Mouse (Mus musculus): Measurements from ENCODE around the gene Elof1. TPM values are rescaled to one million over a fixed set of nuclear protein-coding genes. Genes with fewer than 3 reads are reported as not detected.
A peak's percentile ranks its signal among the peaks of the same experiment; 100 is the strongest.

The Elof1 gene
- polyA plus RNA-seq, 1 experiment from 2014 or later: 99.4 TPM

DNA sequence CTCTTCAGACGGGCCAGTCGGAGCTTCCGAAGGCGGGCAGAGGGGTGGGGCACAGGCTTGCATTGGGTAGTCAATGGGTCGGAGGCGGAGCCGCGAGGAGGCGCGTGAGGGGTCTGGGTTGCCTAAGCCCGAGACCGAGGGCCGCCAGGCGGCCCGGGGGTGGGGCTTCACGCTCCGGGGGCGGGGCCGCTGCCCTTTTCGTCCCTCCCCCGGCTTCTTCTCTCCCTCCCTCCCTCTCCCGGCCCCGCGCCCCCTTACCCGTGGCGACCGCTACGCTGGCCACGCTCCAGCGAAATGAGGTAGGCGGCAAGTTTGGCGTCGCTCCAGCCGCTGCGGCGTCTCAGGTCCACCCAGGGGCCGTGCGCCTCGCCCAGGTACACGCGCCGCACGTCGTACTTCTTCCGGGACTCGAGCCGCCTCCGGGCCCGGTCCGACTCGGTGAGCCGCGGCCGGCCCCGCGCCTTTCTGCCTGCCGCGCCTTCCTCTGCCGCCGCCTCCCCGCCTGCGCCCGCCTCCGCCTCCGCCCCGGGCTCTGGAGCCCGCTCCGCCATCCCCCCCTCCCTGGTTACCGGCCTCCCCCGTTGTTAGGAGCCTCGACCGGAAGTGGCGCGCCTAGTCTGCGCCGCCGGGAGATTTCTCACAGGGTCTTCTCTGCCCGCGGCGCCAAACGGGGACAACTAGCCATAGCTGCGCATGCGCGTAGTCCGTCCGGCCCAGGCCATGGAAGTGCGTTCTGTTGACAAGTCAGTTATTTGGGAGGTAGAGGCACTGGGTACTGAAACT is 46.0 kb downstream of the Elof1 start, which contains the start of the genes Gm49318 and Zfp653:
TSS of gene Gm49318 (minus strand) at position 469 of the 783 bp plus-strand sequence.
TSS of gene Zfp653 (minus strand) at position 586 of the 783 bp plus-strand sequence.
- peak within 1 kb of the TSS; percentile 63 for H3K4me2 ChIP-seq (replicated peaks; ENCODE audit: low read depth)
- peak within 1 kb of the TSS; percentile 86 for H3K9ac ChIP-seq (ENCODE audit: low read depth, low read length)
- H3K36me3 ChIP-seq (ENCODE audit: control insufficient read depth, insufficient read depth): peaks cover 24% of the 10 kb centered on the region
- peak within 1 kb of the TSS; percentile 93 for H3K4me3 ChIP-seq (ENCODE audit: low read depth, low read length)
- H3K4me1 ChIP-seq (replicated peaks; ENCODE audit: control insufficient read depth, insufficient read depth, low read length): no peaks in the 10 kb centered on the region
- no peaks in the 10 kb centered on the region for H3K27me3 ChIP-seq (replicated peaks; ENCODE audit: control insufficient read depth, insufficient read depth, low read length)
- TF ChIP-seq CTCF (IDR thresholded peaks at IDR 0.05; ENCODE audit: low read depth): peak; percentile 37; the same call in 1 of the 2 replicates
- peak; percentile 96 for ATAC-seq
- WGBS: under 1% methylated on average over 70 of the region's 87 CpGs
- no peaks in the 10 kb centered on the region for H3K9me3 ChIP-seq (ENCODE audit: control insufficient read depth)
- H3K27ac ChIP-seq (ENCODE audit: low read depth, low read length): peak within 1 kb of the TSS; percentile 97

DNA sequence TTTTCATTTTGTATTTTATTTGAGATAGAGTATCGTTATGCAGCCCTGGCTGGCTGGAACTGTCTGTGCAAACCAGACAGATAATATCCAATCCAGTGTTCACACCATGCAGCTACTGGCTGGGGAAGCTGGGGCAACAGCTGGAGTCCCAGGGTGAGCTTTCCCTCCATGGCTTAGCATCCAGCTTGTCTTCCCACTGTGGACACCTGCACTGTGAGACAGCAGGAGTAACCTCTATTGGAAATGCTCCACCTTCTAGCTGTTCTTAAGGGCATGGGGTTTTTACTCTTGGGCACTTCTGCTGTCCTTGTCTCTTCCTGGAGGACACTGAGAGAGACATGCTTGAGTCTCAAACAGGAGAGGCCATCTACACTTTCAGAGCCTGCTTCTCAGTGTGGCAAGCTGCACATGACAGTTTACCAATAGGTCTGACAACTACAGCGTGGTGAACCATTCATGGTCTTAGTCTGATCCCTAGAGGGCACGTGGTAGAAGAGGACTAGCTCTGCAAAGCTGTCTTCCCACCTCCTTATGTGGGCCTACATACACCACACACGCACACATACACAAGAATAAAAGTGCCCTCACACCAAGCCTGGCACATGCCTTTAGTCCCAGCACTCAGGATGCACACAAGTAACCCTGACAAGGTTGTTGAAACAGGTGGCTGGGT is 47.0 kb downstream of the Elof1 start:
- 59% methylated on average over 4 of the region's 4 CpGs for WGBS
- TF ChIP-seq CTCF (IDR thresholded peaks at IDR 0.05; ENCODE audit: low read depth): no peak
- Histone ChIP-seq H3K4me1 (replicated peaks; ENCODE audit: control insufficient read depth, insufficient read depth, low read length) (no peaks in the 10 kb centered on the region), H3K9ac (ENCODE audit: low read depth, low read length) (no peak overlapping the region), H3K4me3 (ENCODE audit: low read depth, low read length) (peak overlapping the region; percentile 93), H3K27ac (ENCODE audit: low read depth, low read length) (peak overlapping the region; percentile 97; the same call in 1 of the 2 replicates), H3K4me2 (replicated peaks; ENCODE audit: low read depth) (peak overlapping the region; percentile 63), H3K36me3 (ENCODE audit: control insufficient read depth, insufficient read depth) (peaks cover 31% of the 10 kb centered on the region), H3K27me3 (replicated peaks; ENCODE audit: control insufficient read depth, insufficient read depth, low read length) (no peaks in the 10 kb centered on the region), H3K9me3 (ENCODE audit: control insufficient read depth) (no peaks in the 10 kb centered on the region)
- no peak for ATAC-seq

DNA sequence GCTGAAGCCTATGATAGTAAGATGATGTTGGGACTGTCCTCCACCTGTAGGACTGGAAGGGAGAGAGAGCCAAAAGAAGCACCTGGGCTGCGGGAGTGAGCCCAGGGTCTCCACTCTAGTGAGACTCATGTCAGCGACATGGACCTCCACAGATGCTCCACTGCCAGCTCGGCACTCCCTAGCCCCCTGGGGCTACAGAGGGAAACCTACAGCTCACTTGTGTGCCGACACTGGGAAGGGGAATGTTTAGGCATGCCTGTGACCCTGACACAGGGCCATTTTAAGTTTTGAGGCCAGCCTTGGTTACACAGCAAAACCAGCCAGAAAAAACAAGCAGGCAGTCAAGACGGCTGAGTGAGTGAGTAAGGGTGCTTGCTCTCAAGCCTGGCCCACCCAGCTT is 49.8 kb downstream of the Elof1 start:
- H3K36me3 ChIP-seq (ENCODE audit: control insufficient read depth, insufficient read depth): peaks cover 38% of the 10 kb centered on the region
- H3K4me2 ChIP-seq (replicated peaks; ENCODE audit: low read depth): no peak overlapping the region
- H3K27me3 ChIP-seq (replicated peaks; ENCODE audit: control insufficient read depth, insufficient read depth, low read length): no peaks in the 10 kb centered on the region
- no peaks in the 10 kb centered on the region for H3K4me1 ChIP-seq (replicated peaks; ENCODE audit: control insufficient read depth, insufficient read depth, low read length)
- no peak for TF ChIP-seq CTCF (IDR thresholded peaks at IDR 0.05; ENCODE audit: low read depth)
- no peak overlapping the region for H3K9ac ChIP-seq (ENCODE audit: low read depth, low read length)
- H3K27ac ChIP-seq (ENCODE audit: low read depth, low read length): no peak overlapping the region
- no peak for ATAC-seq
- no peak overlapping the region for H3K4me3 ChIP-seq (ENCODE audit: low read depth, low read length)
- WGBS: 88% methylated on average over 5 of the region's 5 CpGs
- H3K9me3 ChIP-seq (ENCODE audit: control insufficient read depth): no peaks in the 10 kb centered on the region

DNA sequence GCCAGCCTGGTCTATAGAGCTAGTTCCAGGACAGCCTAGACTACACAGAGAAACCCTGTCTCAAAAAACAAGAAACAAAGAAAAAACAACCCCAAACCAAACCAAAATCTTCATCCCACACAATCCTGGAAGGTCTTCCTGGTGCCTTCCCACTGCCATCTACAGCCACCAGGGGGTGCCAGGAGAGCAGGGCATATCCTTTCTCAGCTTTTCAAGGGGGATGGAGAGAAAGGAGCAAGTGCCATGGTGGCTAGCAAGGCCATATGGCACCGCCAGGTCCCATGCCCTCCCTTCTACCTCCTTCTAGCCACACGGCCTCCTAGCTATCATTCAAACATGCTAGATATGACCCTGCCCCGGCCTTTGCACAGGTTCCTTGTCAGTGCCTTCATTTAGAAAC is 50.5 kb downstream of the Elof1 start:
- no peak overlapping the region for H3K4me3 ChIP-seq (ENCODE audit: low read depth, low read length)
- WGBS: 71% methylated on average over 3 of the region's 3 CpGs
- no peaks in the 10 kb centered on the region for H3K4me1 ChIP-seq (replicated peaks; ENCODE audit: control insufficient read depth, insufficient read depth, low read length)
- H3K36me3 ChIP-seq (ENCODE audit: control insufficient read depth, insufficient read depth): peaks cover 44% of the 10 kb centered on the region
- no peak overlapping the region for H3K9ac ChIP-seq (ENCODE audit: low read depth, low read length)
- TF ChIP-seq CTCF (IDR thresholded peaks at IDR 0.05; ENCODE audit: low read depth): peak; percentile 93
- no peaks in the 10 kb centered on the region for H3K9me3 ChIP-seq (ENCODE audit: control insufficient read depth)
- no peak for ATAC-seq
- H3K27ac ChIP-seq (ENCODE audit: low read depth, low read length): no peak overlapping the region
- no peak overlapping the region for H3K4me2 ChIP-seq (replicated peaks; ENCODE audit: low read depth)
- H3K27me3 ChIP-seq (replicated peaks; ENCODE audit: control insufficient read depth, insufficient read depth, low read length): no peaks in the 10 kb centered on the region

DNA sequence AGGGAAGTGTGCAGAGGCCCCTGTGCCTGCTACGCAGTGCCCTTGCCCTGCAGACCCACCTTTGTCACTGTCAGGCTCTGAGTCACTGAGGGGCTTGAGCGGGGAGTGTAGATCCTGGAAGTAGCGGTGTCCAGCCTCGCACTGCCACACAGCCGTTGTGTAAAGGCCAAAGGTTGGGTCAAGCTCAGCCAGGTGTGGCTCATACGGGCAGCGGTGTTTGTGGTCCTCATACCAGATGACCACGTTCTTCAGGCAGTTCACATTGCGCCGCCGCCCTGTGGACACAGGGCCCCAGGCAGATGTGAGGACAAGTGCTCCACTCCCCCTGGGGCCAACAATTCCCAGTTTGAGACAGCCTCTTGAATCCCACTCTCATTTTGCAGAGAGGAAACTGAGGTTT is 51.3 kb downstream of the Elof1 start:
- no peak overlapping the region for H3K9ac ChIP-seq (ENCODE audit: low read depth, low read length)

DNA sequence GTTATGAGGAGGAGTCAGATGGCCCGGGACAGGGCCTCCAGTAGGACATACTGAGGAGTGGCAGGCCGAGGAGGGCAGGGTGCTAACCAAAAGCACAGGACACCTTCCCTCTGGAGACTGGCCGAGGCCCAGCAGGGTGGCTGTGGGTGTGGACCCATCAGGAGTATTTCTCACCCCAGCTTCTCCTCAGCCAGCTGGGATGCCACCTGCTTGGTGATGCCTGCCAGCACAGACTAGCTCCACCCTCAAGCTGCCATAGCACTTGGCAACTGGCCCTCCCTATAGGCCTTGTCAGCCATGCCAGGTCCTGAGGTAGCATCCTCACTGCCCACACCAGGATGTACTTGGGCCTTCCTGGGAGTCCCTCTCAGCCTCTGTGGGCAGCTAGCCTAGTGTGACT is 52.6 kb downstream of the Elof1 start:
- WGBS: 90% methylated on average over 3 of the region's 3 CpGs
- TF ChIP-seq CTCF (IDR thresholded peaks at IDR 0.05; ENCODE audit: low read depth): no peak
- Histone ChIP-seq H3K9ac (ENCODE audit: low read depth, low read length) (no peak overlapping the region), H3K27ac (ENCODE audit: low read depth, low read length) (no peak overlapping the region), H3K9me3 (ENCODE audit: control insufficient read depth) (no peaks in the 10 kb centered on the region), H3K4me2 (replicated peaks; ENCODE audit: low read depth) (no peak overlapping the region), H3K4me3 (ENCODE audit: low read depth, low read length) (no peak overlapping the region), H3K36me3 (ENCODE audit: control insufficient read depth, insufficient read depth) (peaks cover 54% of the 10 kb centered on the region), H3K4me1 (replicated peaks; ENCODE audit: control insufficient read depth, insufficient read depth, low read length) (no peaks in the 10 kb centered on the region), H3K27me3 (replicated peaks; ENCODE audit: control insufficient read depth, insufficient read depth, low read length) (no peaks in the 10 kb centered on the region)
- no peak for ATAC-seq

More for the DNA sequence above, 51.3 kb downstream of the Elof1 start:
- Histone ChIP-seq H3K27ac (ENCODE audit: low read depth, low read length) (no peak overlapping the region), H3K36me3 (ENCODE audit: control insufficient read depth, insufficient read depth) (peaks cover 50% of the 10 kb centered on the region), H3K4me1 (replicated peaks; ENCODE audit: control insufficient read depth, insufficient read depth, low read length) (no peaks in the 10 kb centered on the region), H3K4me3 (ENCODE audit: low read depth, low read length) (no peak overlapping the region), H3K4me2 (replicated peaks; ENCODE audit: low read depth) (no peak overlapping the region), H3K9me3 (ENCODE audit: control insufficient read depth) (no peaks in the 10 kb centered on the region), H3K27me3 (replicated peaks; ENCODE audit: control insufficient read depth, insufficient read depth, low read length) (no peaks in the 10 kb centered on the region)
- WGBS: 87% methylated on average over 11 of the region's 11 CpGs
- no peak for TF ChIP-seq CTCF (IDR thresholded peaks at IDR 0.05; ENCODE audit: low read depth)
- no peak for ATAC-seq

Small RNA genes lying within 50 kb of the gene (microRNA-seq; reads per million reads assigned to microRNA genes)
- gene Mir7084: not detected

Other genes with a start within 250 kb of the Elof1 start
- gene Rab3d, start 199.0 kb downstream of the Elof1 start, polyA plus RNA-seq (2015; fragmentation: Nextera tagmentation; extraction: Ambion mirVana): 19.9 and 20.3 TPM in 2 replicates
- gene Ccdc159, start 189.7 kb downstream of the Elof1 start, polyA plus RNA-seq (2015; fragmentation: Nextera tagmentation; extraction: Ambion mirVana): 0.63 and 0.99 TPM in 2 replicates
- 83.1 and 88.2 TPM in 2 replicates for gene Tmem205, start 189.6 kb downstream of the Elof1 start, polyA plus RNA-seq (2015; fragmentation: Nextera tagmentation; extraction: Ambion mirVana)
- gene Plppr2, start 180.1 kb downstream of the Elof1 start, polyA plus RNA-seq (2015; fragmentation: Nextera tagmentation; extraction: Ambion mirVana): 2.9 and 3.2 TPM in 2 replicates
- gene Swsap1, start 161.4 kb downstream of the Elof1 start, polyA plus RNA-seq (2015; fragmentation: Nextera tagmentation; extraction: Ambion mirVana): 4.6 and 4.8 TPM in 2 replicates
- 3.2 and 3.8 TPM in 2 replicates for gene Epor, start 153.7 kb downstream of the Elof1 start, polyA plus RNA-seq (2015; fragmentation: Nextera tagmentation; extraction: Ambion mirVana)
- gene Rgl3, start 127.7 kb downstream of the Elof1 start, polyA plus RNA-seq (2015; fragmentation: Nextera tagmentation; extraction: Ambion mirVana): 2.1 and 2.5 TPM in 2 replicates
- 0.22 and 0.35 TPM in 2 replicates for gene Ccdc151, start 114.5 kb downstream of the Elof1 start, polyA plus RNA-seq (2015; fragmentation: Nextera tagmentation; extraction: Ambion mirVana)
- 98.6 and 104 TPM in 2 replicates for gene Prkcsh, start 114.4 kb downstream of the Elof1 start, polyA plus RNA-seq (2015; fragmentation: Nextera tagmentation; extraction: Ambion mirVana)
- 0.78 and 0.99 TPM in 2 replicates for gene Elavl3, start 65.1 kb downstream of the Elof1 start, polyA plus RNA-seq (2015; fragmentation: Nextera tagmentation; extraction: Ambion mirVana)
- not detected in 2 replicates for gene Gm49318, start 45.9 kb downstream of the Elof1 start, polyA plus RNA-seq (2015; fragmentation: Nextera tagmentation; extraction: Ambion mirVana)
- gene Zfp653, start 45.8 kb downstream of the Elof1 start, polyA plus RNA-seq (2015; fragmentation: Nextera tagmentation; extraction: Ambion mirVana): 4.2 and 4.5 TPM in 2 replicates
- gene Ecsit, start 31.7 kb downstream of the Elof1 start, polyA plus RNA-seq (2015; fragmentation: Nextera tagmentation; extraction: Ambion mirVana): 23.8 and 25.3 TPM in 2 replicates
- 419 and 432 TPM in 2 replicates for gene Cnn1, start 18.0 kb downstream of the Elof1 start, polyA plus RNA-seq (2015; fragmentation: Nextera tagmentation; extraction: Ambion mirVana)
- gene Acp5, start 18.5 kb upstream of the Elof1 start, polyA plus RNA-seq (2015; fragmentation: Nextera tagmentation; extraction: Ambion mirVana): 175 and 178 TPM in 2 replicates
- gene Pigyl, start 39.7 kb upstream of the Elof1 start, polyA plus RNA-seq (2015; fragmentation: Nextera tagmentation; extraction: Ambion mirVana): 121 and 123 TPM in 2 replicates
- gene Zfp872, start 70.9 kb upstream of the Elof1 start, polyA plus RNA-seq (2015; fragmentation: Nextera tagmentation; extraction: Ambion mirVana): 0.27 and 0.38 TPM in 2 replicates
- gene Zfp809, start 108.5 kb upstream of the Elof1 start, polyA plus RNA-seq (2015; fragmentation: Nextera tagmentation; extraction: Ambion mirVana): 12.6 and 14.4 TPM in 2 replicates
- 1.3 and 1.5 TPM in 2 replicates for gene Zfp599, start 142.7 kb upstream of the Elof1 start, polyA plus RNA-seq (2015; fragmentation: Nextera tagmentation; extraction: Ambion mirVana)
- 7.7 and 8.4 TPM in 2 replicates for gene Zfp810, start 190.5 kb upstream of the Elof1 start, polyA plus RNA-seq (2015; fragmentation: Nextera tagmentation; extraction: Ambion mirVana)

Data from intestine, postnatal 0 days (tissue).